Mouse (Mus musculus): ENCODE data around the gene Aqp3.

DNA sequence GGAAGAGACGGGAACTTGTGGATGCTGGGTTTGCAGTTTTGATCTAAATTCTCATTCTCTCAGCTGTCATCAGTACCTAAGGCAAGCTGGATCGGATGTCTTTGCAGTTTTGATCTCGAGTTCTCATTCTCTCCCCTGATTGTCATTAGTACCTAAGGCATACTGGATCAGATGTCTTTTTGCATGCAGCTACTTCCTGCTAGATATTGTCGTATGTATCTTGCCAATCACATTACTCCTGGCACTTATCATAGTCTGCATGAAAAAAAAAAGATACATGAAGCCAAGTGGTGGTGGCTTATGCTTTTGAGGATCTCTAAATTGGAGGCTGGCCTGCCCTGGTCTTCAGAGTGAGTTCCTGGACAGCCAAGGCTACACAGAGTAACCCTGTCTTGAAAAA, 13.2 kb downstream of the Aqp3 start:
- TF ChIP-seq CTCF (IDR thresholded peaks at IDR 0.05; ENCODE audit: low read depth) (no peak), EP300 (IDR thresholded peaks at IDR 0.05; ENCODE audit: low read depth) (no peak)

All from liver, postnatal 0 days (tissue).